Mouse (Mus musculus): ENCODE results near the gene Slc1a5.

Gene Slc1a5

GRCm38 (mm10) chr7:16846775-16847174 lies 65.6 kb downstream of the Slc1a5 start:
- no peak for DNase-seq (ENCODE audit: low spot score in 2 of 2)

DNA sequence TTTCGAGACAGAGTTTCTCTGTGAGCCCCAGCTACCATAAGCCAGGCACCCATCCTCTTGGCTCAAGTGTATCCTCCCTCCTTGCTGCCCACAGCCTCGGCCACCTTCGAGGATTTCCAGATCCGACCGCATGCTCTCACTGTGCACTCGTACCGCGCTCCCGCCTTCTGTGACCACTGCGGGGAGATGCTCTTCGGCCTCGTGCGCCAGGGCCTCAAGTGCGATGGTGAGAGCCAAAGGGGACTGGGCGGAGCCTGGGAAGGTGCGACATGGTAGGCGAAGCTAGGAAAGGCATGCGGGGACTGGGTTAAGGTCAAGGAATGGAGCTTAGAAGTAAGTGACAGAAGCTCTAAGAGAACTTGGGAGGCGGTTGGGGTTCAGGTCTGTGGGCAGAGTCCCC lies 66.4 kb downstream of the Slc1a5 start:
- no peak for DNase-seq (ENCODE audit: low spot score in 2 of 2)

Data from frontal cortex, postnatal 25 days (tissue).